ENCODE assay signal across 18 mouse cellular contexts in the genomic region with DNA sequence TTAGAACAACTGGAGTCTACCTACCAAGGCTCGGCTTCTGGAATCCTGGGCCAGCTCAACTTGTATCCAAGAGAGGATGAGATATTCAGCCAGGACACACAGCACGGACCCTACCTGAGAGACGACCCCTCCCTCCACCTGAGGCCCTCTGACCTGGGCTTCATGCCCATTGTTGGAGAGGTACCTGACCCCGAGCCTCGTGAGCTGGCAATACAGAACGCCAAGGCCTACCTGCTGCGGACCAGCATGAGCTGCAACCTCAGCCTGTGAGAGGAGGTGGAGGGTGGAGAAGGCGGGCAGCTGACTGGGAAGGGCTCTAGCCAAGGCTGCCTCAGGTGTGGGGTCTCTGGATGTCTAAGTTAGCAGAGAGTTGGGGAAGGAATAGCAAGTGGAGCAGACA. TPM values are rescaled to one million over a fixed set of nuclear protein-coding genes. Genes with fewer than 3 reads are reported as not detected.
"Had no signal": no experiment of that assay in that cellular context is flagged by ENCODE, and none has a peak within 500 bp of the region (broad histone marks: within the 10 kb centered on the region; RNA-seq: fewer than 3 reads in every experiment).

No protein-coding gene starts in this region.

- DNase-seq: kidney, adult 18-20 months; liver; liver, embryonic 13.5 days; liver, postnatal 0 days; lung, postnatal 36 days; retina, postnatal 1 day; spleen, adult 18-20 months; thymus, postnatal 36 days had no signal

- H3K4me1 ChIP-seq: liver, embryonic 13.5 days had no signal

- H3K4me3 ChIP-seq: layer of hippocampus, adult 2 months; liver, embryonic 13.5 days had no signal

- H3K27ac ChIP-seq: layer of hippocampus, adult 2 months; limb, embryonic 12.5 days; liver, embryonic 13.5 days had no signal

- H3K9me3 ChIP-seq: limb, embryonic 12.5 days had no signal

- H3K4me2 ChIP-seq: liver, embryonic 13.5 days had no signal

- ATAC-seq: liver, postnatal 0 days had no signal

- H3K9ac ChIP-seq: liver, embryonic 13.5 days; liver, postnatal 0 days had no signal

- H3K27me3 ChIP-seq: limb, embryonic 12.5 days; liver, embryonic 13.5 days had no signal

RNA-seq across cellular contexts. Expression of a gene that starts 0.6 kb away (rescaled TPM):
- total RNA-seq: megakaryocyte progenitor cell, adult 5-6 weeks had no signal
- polyA plus RNA-seq: kidney, embryonic 14.5 days; limb, embryonic 12.5 days; liver, embryonic 13.5 days; liver, postnatal 0 days; lung, postnatal 0 days; neural tube, embryonic 11.5 days; stomach, embryonic 14.5 days; thymus, postnatal 0 days had no signal

RNA-seq across cellular contexts. Expression of a gene that starts 31.8 kb away (rescaled TPM):
- total RNA-seq: layer of hippocampus, adult 2 months; layer of hippocampus, postnatal 10 days; left cerebral cortex, postnatal 36 days; megakaryocyte progenitor cell, adult 5-6 weeks had no signal
- polyA plus RNA-seq: kidney, embryonic 14.5 days; neural tube, embryonic 11.5 days had no signal
